Mouse (Mus musculus): ENCODE data around the gene Psmd13. TPM values are rescaled to one million over a fixed set of nuclear protein-coding genes. Genes with fewer than 3 reads are reported as not detected.

The Psmd13 gene
- polyA plus RNA-seq, 1 experiment from 2014 or later, result 136 TPM

GRCm38 (mm10) chr7:140843806-140844205, 38.0 kb upstream of the Psmd13 start:
- ATAC-seq (ENCODE audit: insufficient number of reproducible peaks, insufficient read depth, low FRiP score, low read depth), result no peak
- no peak overlapping the region for H3K9ac ChIP-seq (replicated peaks; ENCODE audit: low read depth, low read length)
- no peak overlapping the region for H3K4me2 ChIP-seq (replicated peaks; ENCODE audit: low read depth, low read length)
- H3K27ac ChIP-seq (ENCODE audit: low read length), result no peak overlapping the region
- H3K4me3 ChIP-seq (ENCODE audit: low read depth, low read length), result no peak overlapping the region
- no peaks in the 10 kb centered on the region for H3K27me3 ChIP-seq (ENCODE audit: control insufficient read depth, insufficient read depth, low read length)
- WGBS, result 68% methylated on average over 7 of the region's 7 CpGs
- no peaks in the 10 kb centered on the region for H3K9me3 ChIP-seq (ENCODE audit: control insufficient read depth, low read depth, low read length)
- no peaks in the 10 kb centered on the region for H3K36me3 ChIP-seq (ENCODE audit: control insufficient read depth, insufficient read depth, low read length)
- 0 out of 2 replicates have a peak, but pooled peaks cover 4% of the 10 kb centered on the region for H3K4me1 ChIP-seq (ENCODE audit: control insufficient read depth, insufficient read depth, low read length)

GRCm38 (mm10) chr7:140844905-140845665, 36.7 kb upstream of the Psmd13 start, which contains the start of gene Scgb1c1:
TSS of gene Scgb1c1 (plus strand) at chr7:140845547.
- ATAC-seq (ENCODE audit: insufficient number of reproducible peaks, insufficient read depth, low FRiP score, low read depth), result peak; percentile 81
- H3K27me3 ChIP-seq (ENCODE audit: control insufficient read depth, insufficient read depth, low read length), result no peaks in the 10 kb centered on the region

GRCm38 (mm10) chr7:140845683-140846082, 36.1 kb upstream of the Psmd13 start:
- H3K9ac ChIP-seq (replicated peaks; ENCODE audit: low read depth, low read length), result no peak overlapping the region
- H3K4me3 ChIP-seq (ENCODE audit: low read depth, low read length), result no peak overlapping the region
- H3K9me3 ChIP-seq (ENCODE audit: control insufficient read depth, low read depth, low read length), result no peaks in the 10 kb centered on the region
- 0 out of 2 replicates have a peak, but pooled peaks cover 4% of the 10 kb centered on the region for H3K4me1 ChIP-seq (ENCODE audit: control insufficient read depth, insufficient read depth, low read length)
- no peaks in the 10 kb centered on the region; the same call in 1 of the 2 replicates for H3K36me3 ChIP-seq (ENCODE audit: control insufficient read depth, insufficient read depth, low read length)
- 61% methylated on average over 4 of the region's 4 CpGs for WGBS
- ATAC-seq (ENCODE audit: insufficient number of reproducible peaks, insufficient read depth, low FRiP score, low read depth), result no peak
- H3K27me3 ChIP-seq (ENCODE audit: control insufficient read depth, insufficient read depth, low read length), result no peaks in the 10 kb centered on the region
- no peak overlapping the region for H3K27ac ChIP-seq (ENCODE audit: low read length)
- no peak overlapping the region for H3K4me2 ChIP-seq (replicated peaks; ENCODE audit: low read depth, low read length)

More at GRCm38 (mm10) chr7:140844905-140845665, 36.7 kb upstream of the Psmd13 start, which contains the start of gene Scgb1c1:
- no peak within 1 kb of the TSS for H3K27ac ChIP-seq (ENCODE audit: low read length)
- WGBS, result 24% methylated on average over 14 of the region's 14 CpGs
- H3K4me2 ChIP-seq (replicated peaks; ENCODE audit: low read depth, low read length), result no peak within 1 kb of the TSS
- H3K4me1 ChIP-seq (ENCODE audit: control insufficient read depth, insufficient read depth, low read length), result 0 out of 2 replicates have a peak, but pooled peaks cover 4% of the 10 kb centered on the region
- no peak within 1 kb of the TSS for H3K4me3 ChIP-seq (ENCODE audit: low read depth, low read length)
- no peaks in the 10 kb centered on the region for H3K9me3 ChIP-seq (ENCODE audit: control insufficient read depth, low read depth, low read length)
- H3K36me3 ChIP-seq (ENCODE audit: control insufficient read depth, insufficient read depth, low read length), result no peaks in the 10 kb centered on the region
- no peak within 1 kb of the TSS for H3K9ac ChIP-seq (replicated peaks; ENCODE audit: low read depth, low read length)

GRCm38 (mm10) chr7:140846676-140847075, 35.1 kb upstream of the Psmd13 start:
- H3K4me3 ChIP-seq (ENCODE audit: low read depth, low read length), result no peak overlapping the region
- no peak overlapping the region for H3K9ac ChIP-seq (replicated peaks; ENCODE audit: low read depth, low read length)
- H3K36me3 ChIP-seq (ENCODE audit: control insufficient read depth, insufficient read depth, low read length), result peaks cover 4% of the 10 kb centered on the region; the same call in 1 of the 2 replicates
- no peak overlapping the region for H3K27ac ChIP-seq (ENCODE audit: low read length)
- no peak for ATAC-seq (ENCODE audit: insufficient number of reproducible peaks, insufficient read depth, low FRiP score, low read depth)
- 0 out of 2 replicates have a peak, but pooled peaks cover 4% of the 10 kb centered on the region for H3K4me1 ChIP-seq (ENCODE audit: control insufficient read depth, insufficient read depth, low read length)
- H3K4me2 ChIP-seq (replicated peaks; ENCODE audit: low read depth, low read length), result no peak overlapping the region
- H3K27me3 ChIP-seq (ENCODE audit: control insufficient read depth, insufficient read depth, low read length), result no peaks in the 10 kb centered on the region
- WGBS, result 78% methylated on average over 10 of the region's 10 CpGs
- H3K9me3 ChIP-seq (ENCODE audit: control insufficient read depth, low read depth, low read length), result no peaks in the 10 kb centered on the region

- no peaks in the 10 kb centered on the region for H3K27me3 ChIP-seq (ENCODE audit: control insufficient read depth, insufficient read depth, low read length)
- H3K27ac ChIP-seq (ENCODE audit: low read length), result no peak within 1 kb of the TSS
- no peak within 1 kb of the TSS for H3K4me3 ChIP-seq (ENCODE audit: low read depth, low read length)
- WGBS, result 60% methylated on average over 11 of the region's 11 CpGs
- H3K9me3 ChIP-seq (ENCODE audit: control insufficient read depth, low read depth, low read length), result no peaks in the 10 kb centered on the region
- no peak within 1 kb of the TSS for H3K9ac ChIP-seq (replicated peaks; ENCODE audit: low read depth, low read length)
- peaks cover 9% of the 10 kb centered on the region; the same call in 1 of the 2 replicates for H3K36me3 ChIP-seq (ENCODE audit: control insufficient read depth, insufficient read depth, low read length)
- H3K4me1 ChIP-seq (ENCODE audit: control insufficient read depth, insufficient read depth, low read length), result 0 out of 2 replicates have a peak, but pooled peaks cover 4% of the 10 kb centered on the region
- no peak within 1 kb of the TSS for H3K4me2 ChIP-seq (replicated peaks; ENCODE audit: low read depth, low read length)
- no peak for ATAC-seq (ENCODE audit: insufficient number of reproducible peaks, insufficient read depth, low FRiP score, low read depth)
Measured at GRCm38 (mm10) chr7:140847755-140848580, 33.8 kb upstream of the Psmd13 start, which contains the start of gene Odf3. TSS of gene Odf3 (plus strand) at chr7:140847805.

GRCm38 (mm10) chr7:140848591-140848990, 33.2 kb upstream of the Psmd13 start:
- Histone ChIP-seq H3K9ac (replicated peaks; ENCODE audit: low read depth, low read length) (no peak overlapping the region), H3K4me3 (ENCODE audit: low read depth, low read length) (no peak overlapping the region), H3K4me1 (ENCODE audit: control insufficient read depth, insufficient read depth, low read length) (0 out of 2 replicates have a peak, but pooled peaks cover 4% of the 10 kb centered on the region), H3K4me2 (replicated peaks; ENCODE audit: low read depth, low read length) (no peak overlapping the region), H3K27ac (ENCODE audit: low read length) (no peak overlapping the region), H3K27me3 (ENCODE audit: control insufficient read depth, insufficient read depth, low read length) (no peaks in the 10 kb centered on the region), H3K36me3 (ENCODE audit: control insufficient read depth, insufficient read depth, low read length) (peaks cover 14% of the 10 kb centered on the region), H3K9me3 (ENCODE audit: control insufficient read depth, low read depth, low read length) (no peaks in the 10 kb centered on the region)
- ATAC-seq (ENCODE audit: insufficient number of reproducible peaks, insufficient read depth, low FRiP score, low read depth), result no peak
- 90% methylated on average over 10 of the region's 10 CpGs for WGBS

GRCm38 (mm10) chr7:140851916-140852315, 29.9 kb upstream of the Psmd13 start:
- no peak overlapping the region for H3K4me2 ChIP-seq (replicated peaks; ENCODE audit: low read depth, low read length)
- H3K27ac ChIP-seq (ENCODE audit: low read length), result no peak overlapping the region
- 95% methylated on average over 4 of the region's 4 CpGs for WGBS

GRCm38 (mm10) chr7:140853386-140853785, 28.4 kb upstream of the Psmd13 start:
- Histone ChIP-seq H3K27me3 (ENCODE audit: control insufficient read depth, insufficient read depth, low read length) (no peaks in the 10 kb centered on the region), H3K9ac (replicated peaks; ENCODE audit: low read depth, low read length) (no peak overlapping the region), H3K4me1 (ENCODE audit: control insufficient read depth, insufficient read depth, low read length) (peaks cover 12% of the 10 kb centered on the region; the same call in 1 of the 2 replicates), H3K4me3 (ENCODE audit: low read depth, low read length) (no peak overlapping the region), H3K4me2 (replicated peaks; ENCODE audit: low read depth, low read length) (no peak overlapping the region), H3K36me3 (ENCODE audit: control insufficient read depth, insufficient read depth, low read length) (peaks cover 25% of the 10 kb centered on the region), H3K27ac (ENCODE audit: low read length) (no peak overlapping the region), H3K9me3 (ENCODE audit: control insufficient read depth, low read depth, low read length) (no peaks in the 10 kb centered on the region)
- no peak for ATAC-seq (ENCODE audit: insufficient number of reproducible peaks, insufficient read depth, low FRiP score, low read depth)
- WGBS, result 80% methylated on average over 9 of the region's 9 CpGs

More at GRCm38 (mm10) chr7:140851916-140852315, 29.9 kb upstream of the Psmd13 start:
- ATAC-seq (ENCODE audit: insufficient number of reproducible peaks, insufficient read depth, low FRiP score, low read depth), result no peak
- Histone ChIP-seq H3K27me3 (ENCODE audit: control insufficient read depth, insufficient read depth, low read length) (no peaks in the 10 kb centered on the region), H3K4me3 (ENCODE audit: low read depth, low read length) (no peak overlapping the region), H3K9me3 (ENCODE audit: control insufficient read depth, low read depth, low read length) (no peaks in the 10 kb centered on the region), H3K9ac (replicated peaks; ENCODE audit: low read depth, low read length) (no peak overlapping the region), H3K36me3 (ENCODE audit: control insufficient read depth, insufficient read depth, low read length) (peaks cover 24% of the 10 kb centered on the region), H3K4me1 (ENCODE audit: control insufficient read depth, insufficient read depth, low read length) (peaks cover 5% of the 10 kb centered on the region; the same call in 1 of the 2 replicates)
